Mouse (Mus musculus) urinary bladder, postnatal 0 days (tissue): ENCODE measurements around the gene Synm. TPM values are rescaled to one million over a fixed set of nuclear protein-coding genes. Genes with fewer than 3 reads are reported as not detected.

Experiments
- microRNA-seq: library from miRNA; unstranded; fragments of <30 nt; microRNA quantifications from one replicate; pipeline ENCODE4, GENCODE M21; 2016
- polyA plus RNA-seq: library from polyadenylated mRNA; unstranded; fragments of >200 nt; fragmentation: Nextera tagmentation; extraction: Ambion mirVana; gene quantifications from 2 replicates; pipeline ENCODE4 v1.2.1, GENCODE M21; 2015

Synm gene
- polyA plus RNA-seq: 248 and 335 TPM in 2 replicates

GRCm38 (mm10) chr7:67759629-67759995 is at the start of gene Synm:
Gene Synm (minus strand): TSS chr7:67759742.

Small RNA genes lying within 50 kb of the gene (microRNA-seq; reads per million reads assigned to microRNA genes)
- gene Gm23844: not detected

Other genes with a start within 250 kb of the Synm start
- gene Lrrc28, start 114.5 kb downstream of the Synm start, polyA plus RNA-seq: 34.3 and 36.5 TPM in 2 replicates
- gene Ttc23, start 112.3 kb downstream of the Synm start, polyA plus RNA-seq: 13.2 and 13.8 TPM in 2 replicates
- 14.8 and 17.0 TPM in 2 replicates for gene Igf1r, start 193.1 kb upstream of the Synm start, polyA plus RNA-seq